Mouse (Mus musculus) cortical plate, adult 2 months (tissue): ENCODE measurements around the gene Ugt1a2.

Source experiments
- CTCF ChIP-seq: fragments of 200-500 bp; IDR thresholded peaks from 2 replicates; pipeline ENCODE4 v1.5.1; 2011; ENCODE audit warnings: mild to moderate bottlenecking, control low read depth, low read length; ENCODE audit not compliant: insufficient read depth; ENCODE audit errors: extremely low read depth
- POLR2A ChIP-seq: fragments of 200-500 bp; IDR thresholded peaks from 2 replicates; pipeline ENCODE4 v1.6.1; 2011; ENCODE audit warnings: mild to moderate bottlenecking, low read length, control low read depth; ENCODE audit not compliant: insufficient read depth; ENCODE audit errors: extremely low read depth

- TF ChIP-seq CTCF (no peak), POLR2A (no peak)
Measured at GRCm38 (mm10) chr1:88227482-88227881, 27.1 kb downstream of the Ugt1a2 start.
